Mouse (Mus musculus) neural tube, embryonic 10.5 days (tissue): ENCODE data around the gene Efl1.

Experiments used
- DNase-seq: peaks from one replicate; pipeline ENCODE4 v3.0.0-alpha.2; 2017; ENCODE audit warnings: low spot score; ENCODE audit errors: extremely low spot score

The Efl1 gene

GRCm38 (mm10) chr7:82648353-82649080, at the start of gene Efl1, which contains the start of gene Saxo2:
Efl1 (plus strand) TSS chr7:82648614.
Saxo2 (minus strand) TSS chr7:82648528.
- peak; percentile 96 for DNase-seq

GRCm38 (mm10) chr7:82602008-82602407, 46.4 kb upstream of the Efl1 start:
- DNase-seq: no peak

GRCm38 (mm10) chr7:82605425-82605824, 43.0 kb upstream of the Efl1 start:
- DNase-seq: no peak

GRCm38 (mm10) chr7:82609629-82610028, 38.8 kb upstream of the Efl1 start:
- no peak for DNase-seq

GRCm38 (mm10) chr7:82625342-82625741, 23.1 kb upstream of the Efl1 start:
- DNase-seq: peak; percentile 61

GRCm38 (mm10) chr7:82647183-82647582, 1.2 kb upstream of the Efl1 start:
- no peak for DNase-seq

GRCm38 (mm10) chr7:82647909-82648308, 505 bp upstream of the Efl1 start:
- DNase-seq: no peak

GRCm38 (mm10) chr7:82649081-82649445, 649 bp downstream of the Efl1 start:
- no peak for DNase-seq

- DNase-seq: no peak
Measured at GRCm38 (mm10) chr7:82664604-82665003, 16.2 kb downstream of the Efl1 start.

- no peak for DNase-seq
Measured at GRCm38 (mm10) chr7:82676001-82676400, 27.6 kb downstream of the Efl1 start.

GRCm38 (mm10) chr7:82676834-82677233, 28.4 kb downstream of the Efl1 start:
- DNase-seq: no peak

GRCm38 (mm10) chr7:82679901-82680300, 31.5 kb downstream of the Efl1 start:
- DNase-seq: no peak

- DNase-seq: no peak
Measured at GRCm38 (mm10) chr7:82688736-82689135, 40.3 kb downstream of the Efl1 start.

- no peak for DNase-seq
Measured at GRCm38 (mm10) chr7:82691021-82691738, 42.8 kb downstream of the Efl1 start.

GRCm38 (mm10) chr7:82697668-82698067, 49.3 kb downstream of the Efl1 start:
- DNase-seq: no peak

GRCm38 (mm10) chr7:82698968-82699367, 50.6 kb downstream of the Efl1 start:
- no peak for DNase-seq

- DNase-seq: no peak
Measured at GRCm38 (mm10) chr7:82702384-82703343, 54.2 kb downstream of the Efl1 start.

GRCm38 (mm10) chr7:82709172-82709571, 60.8 kb downstream of the Efl1 start:
- DNase-seq: no peak

- peak; percentile 65 for DNase-seq
Measured at GRCm38 (mm10) chr7:82715210-82715911, 66.9 kb downstream of the Efl1 start.

GRCm38 (mm10) chr7:82715912-82716601, 67.6 kb downstream of the Efl1 start:
- DNase-seq: peak; percentile 47
